Mouse (Mus musculus) Patski (cell line): Measurements from ENCODE around the gene Rap2a. TPM values are rescaled to one million over a fixed set of nuclear protein-coding genes. Genes with fewer than 3 reads are reported as not detected.

Experiments used
- ATAC-seq: fragments of 100-300 bp; one replicate; pipeline ENCODE4 v1.8.0; 2021
- CTCF ChIA-PET: fragments of 350-600 bp; sonication (Branson Sonifier 250); formaldehyde crosslinking; loops from one replicate; lab custom pipeline; 2022; ENCODE audit warnings: inconsistent platforms; lab: Charles Lee
- POLR2A ChIA-PET: fragments of 350-600 bp; sonication (Branson Sonifier 250); formaldehyde crosslinking; loops from one replicate; lab custom pipeline; 2022; ENCODE audit warnings: antibody characterized with exemption, inconsistent platforms; lab: Charles Lee
- DNase-seq: peaks from one replicate; pipeline ENCODE4 v3.0.0-alpha.2; 2011; ENCODE audit warnings: low read depth, low spot score
- H3K27me3 ChIP-seq: fragments of 371-371 bp; one replicate; pipeline ENCODE4 v1.5.1; 2021
- CTCF ChIP-seq: fragments of 100-300 bp; IDR thresholded peaks from one replicate; pipeline ENCODE4 v1.5.1; 2021
- in situ Hi-C: fragments of 300-500 bp; cut with MboI; formaldehyde crosslinking; loops from 3 replicates; pipeline ENCODE4 v1.11.1; 2018; ENCODE audit warnings: low pct_unique_long_range_greater_than_20kb, mixed read lengths
- polyA plus RNA-seq: library from polyadenylated mRNA; unstranded; gene quantifications from one replicate; pipeline ENCODE4 v1.2.3, GENCODE M21; 2021

Rap2a gene
- polyA plus RNA-seq, 1 experiment from 2014 or later, result 9.5 TPM

GRCm38 (mm10) chr14:120511821-120512220 lies 33.6 kb downstream of the Rap2a start:
- DNase-seq, result no peak
- TF ChIP-seq CTCF, result no peak
- in situ Hi-C loops, result no loop called here
- POLR2A ChIA-PET, result no interaction called here
- CTCF ChIA-PET, result no interaction called here
- no peak for ATAC-seq
- no peaks in the 10 kb centered on the region for H3K27me3 ChIP-seq

GRCm38 (mm10) chr14:120514821-120515271 lies 36.6 kb downstream of the Rap2a start:
- in situ Hi-C loops, result no loop called here
- DNase-seq (no peak), ATAC-seq (peak; percentile 91)
- no peaks in the 10 kb centered on the region for H3K27me3 ChIP-seq
- no peak for TF ChIP-seq CTCF
- POLR2A ChIA-PET, result no interaction called here
- CTCF ChIA-PET, result interaction anchor here (0.7 to 1.0 kb wide), 2 partner anchors 11 to 63 kb away, joined by 3 to 4 read pairs; no protein-coding TSS in a partner anchor

DNA sequence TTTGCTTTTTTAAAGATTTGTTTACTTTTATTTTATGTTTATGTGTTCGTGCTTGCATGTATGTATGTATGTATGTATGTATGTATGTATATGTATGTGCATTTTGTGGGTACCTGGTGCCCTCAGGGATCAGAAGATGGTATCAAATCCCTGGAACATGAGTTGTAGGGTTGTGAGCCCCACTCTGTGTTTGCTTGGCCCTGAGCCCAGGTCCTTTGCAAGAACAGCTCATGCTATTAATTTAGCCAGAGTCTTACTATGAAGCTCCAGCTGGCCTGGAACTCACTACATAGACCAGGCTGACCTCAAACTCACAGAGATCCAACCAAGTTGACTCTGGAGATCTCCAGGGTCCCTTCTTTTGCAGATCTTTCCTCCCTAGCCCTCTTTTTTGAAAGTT lies 37.1 kb downstream of the Rap2a start:
- no peaks in the 10 kb centered on the region for H3K27me3 ChIP-seq
- ChIA-PET CTCF (interaction anchor here (1.0 kb wide), 1 partner anchor 12 kb away, joined by 3 read pairs; no protein-coding TSS in a partner anchor), POLR2A (no interaction called here)
- no peak for ATAC-seq
- in situ Hi-C loops, result no loop called here
- DNase-seq, result no peak
- TF ChIP-seq CTCF, result no peak

DNA sequence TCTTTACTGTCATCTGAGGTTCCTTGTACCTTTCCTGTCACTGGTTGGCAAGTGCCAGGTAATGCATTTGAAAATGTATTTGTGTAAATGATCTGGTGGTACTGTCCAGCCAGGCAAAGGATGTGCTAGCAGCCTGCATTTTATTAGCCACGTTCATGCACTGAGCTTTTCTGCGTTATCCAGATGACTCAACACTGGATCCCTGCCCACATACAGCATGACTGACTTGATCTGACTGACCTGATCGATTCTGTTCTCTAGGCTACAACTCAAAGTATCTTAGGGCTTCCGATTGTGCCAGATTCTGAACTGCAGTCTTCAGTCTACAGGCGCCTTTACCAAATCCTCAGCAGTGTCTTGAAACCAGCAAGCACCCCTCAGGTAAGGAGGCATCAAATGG lies 40.5 kb downstream of the Rap2a start:
- in situ Hi-C loops, result no loop called here
- CTCF ChIA-PET, result no interaction called here
- ATAC-seq (no peak), DNase-seq (no peak)
- no peak for TF ChIP-seq CTCF
- H3K27me3 ChIP-seq, result no peaks in the 10 kb centered on the region
- POLR2A ChIA-PET, result no interaction called here

DNA sequence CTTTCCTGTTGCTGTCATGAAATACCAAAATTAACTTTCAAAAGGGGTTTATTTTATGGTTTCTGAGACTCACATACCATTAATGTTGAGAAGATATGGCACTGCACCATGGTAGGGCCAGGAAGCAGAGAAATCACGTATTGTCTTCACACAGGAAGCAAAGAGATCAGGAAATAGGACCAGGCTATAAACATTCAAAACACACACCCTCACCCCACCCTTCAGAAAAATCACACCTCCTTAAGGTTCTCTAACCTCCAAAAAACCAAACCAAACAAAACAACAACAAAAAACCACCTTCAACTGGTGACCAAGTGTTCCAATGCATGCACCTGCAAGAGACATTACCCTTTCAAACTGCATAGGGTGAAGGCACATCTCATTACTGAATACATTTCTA lies 41.7 kb downstream of the Rap2a start:
- DNase-seq (no peak), ATAC-seq (no peak)
- ChIA-PET POLR2A (no interaction called here), CTCF (no interaction called here)
- TF ChIP-seq CTCF, result no peak
- H3K27me3 ChIP-seq, result no peaks in the 10 kb centered on the region
- in situ Hi-C loops, result no loop called here

DNA sequence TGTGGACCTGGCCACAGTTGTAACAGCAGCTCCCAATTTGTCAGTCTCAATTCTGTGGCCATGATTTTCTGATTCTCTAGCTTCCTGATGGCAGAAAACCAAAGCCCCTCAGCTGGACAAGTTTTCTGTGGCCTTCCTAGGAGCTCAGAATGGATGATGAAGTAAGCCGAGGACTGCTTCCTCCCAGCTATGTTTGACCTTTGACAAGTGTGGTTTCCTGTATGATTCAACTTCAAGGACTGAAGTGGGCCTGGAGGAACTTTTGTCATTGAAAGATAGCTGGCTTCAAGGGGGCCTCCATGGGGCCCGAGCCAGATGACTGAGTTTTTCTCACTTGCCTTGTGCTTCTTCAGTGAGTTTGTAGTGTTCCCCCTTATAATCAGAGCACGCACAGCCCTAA lies 42.6 kb downstream of the Rap2a start:
- ATAC-seq, result no peak
- ChIA-PET CTCF (no interaction called here), POLR2A (no interaction called here)
- DNase-seq, result no peak
- no peaks in the 10 kb centered on the region for H3K27me3 ChIP-seq
- in situ Hi-C loops, result no loop called here
- no peak for TF ChIP-seq CTCF

DNA sequence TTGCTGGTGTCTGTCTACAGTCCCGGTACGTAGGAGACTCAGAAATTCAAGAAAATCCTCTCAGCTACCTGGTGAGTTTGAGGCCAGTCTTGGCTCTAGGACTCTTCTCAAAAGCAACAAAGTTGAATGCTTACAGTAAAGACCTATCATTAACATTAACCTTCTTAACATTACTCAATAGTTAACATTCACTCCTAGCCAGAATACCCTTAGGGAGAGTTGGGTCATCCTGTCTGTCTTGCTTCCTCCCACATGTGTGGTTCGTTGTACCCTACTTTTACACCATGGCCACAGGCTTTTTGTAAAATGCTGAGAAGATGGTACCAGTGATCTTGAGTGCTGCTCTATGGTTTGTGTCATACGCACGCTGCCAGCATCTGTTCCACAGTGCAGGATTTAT lies 45.1 kb downstream of the Rap2a start:
- ATAC-seq, result peak; percentile 26
- in situ Hi-C loops, result no loop called here
- ChIA-PET CTCF (no interaction called here), POLR2A (no interaction called here)
- no peak for TF ChIP-seq CTCF
- no peaks in the 10 kb centered on the region for H3K27me3 ChIP-seq
- DNase-seq, result no peak

DNA sequence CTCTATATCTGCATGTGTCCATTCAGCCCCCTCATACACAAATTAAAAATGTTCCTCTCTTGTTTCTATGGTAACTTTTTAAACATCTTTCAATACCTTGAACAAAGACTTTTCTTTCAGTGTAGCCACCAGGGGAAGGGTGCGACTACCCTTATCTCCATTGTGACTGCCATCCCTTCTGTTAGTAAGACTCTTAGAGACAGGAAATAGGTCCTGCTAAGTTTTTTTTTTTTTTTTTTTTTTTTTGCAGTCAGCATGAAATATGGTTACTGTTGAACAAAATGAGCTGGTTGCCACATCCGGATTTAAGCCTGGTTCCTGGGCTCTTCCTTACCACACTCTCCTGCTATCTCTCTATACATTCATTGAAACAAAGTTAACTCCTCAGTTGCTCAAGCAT lies 47.4 kb downstream of the Rap2a start:
- ATAC-seq, result no peak
- no peak for DNase-seq
- POLR2A ChIA-PET, result interaction anchor here (0.6 kb wide), 1 partner anchor 250 kb away, joined by 6 read pairs; the partner anchor contains the start of gene Mbnl2
- H3K27me3 ChIP-seq, result no peaks in the 10 kb centered on the region
- no peak for TF ChIP-seq CTCF
- CTCF ChIA-PET, result no interaction called here
- in situ Hi-C loops, result no loop called here

GRCm38 (mm10) chr14:120533301-120533700 lies 55.1 kb downstream of the Rap2a start:
- CTCF ChIA-PET, result interaction anchor here (1.1 kb wide), 1 partner anchor 57 kb away, joined by 3 read pairs; no protein-coding TSS in a partner anchor
- ATAC-seq (no peak), DNase-seq (no peak)
- POLR2A ChIA-PET, result no interaction called here
- no peaks in the 10 kb centered on the region for H3K27me3 ChIP-seq
- TF ChIP-seq CTCF, result no peak
- in situ Hi-C loops, result no loop called here

GRCm38 (mm10) chr14:120534841-120535271 lies 56.6 kb downstream of the Rap2a start:
- no peaks in the 10 kb centered on the region for H3K27me3 ChIP-seq
- ChIA-PET POLR2A (interaction anchor here (0.7 kb wide), 1 partner anchor 56 kb away, joined by 3 read pairs; no protein-coding TSS in a partner anchor), CTCF (no interaction called here)
- ATAC-seq, result no peak
- in situ Hi-C loops, result no loop called here
- DNase-seq, result no peak
- no peak for TF ChIP-seq CTCF

- ATAC-seq (no peak), DNase-seq (no peak)
- ChIA-PET CTCF (no interaction called here), POLR2A (interaction anchor here (0.7 kb wide), 1 partner anchor 56 kb away, joined by 3 read pairs; no protein-coding TSS in a partner anchor)
- no peak for TF ChIP-seq CTCF
- no peaks in the 10 kb centered on the region for H3K27me3 ChIP-seq
- in situ Hi-C loops, result no loop called here
Measured at GRCm38 (mm10) chr14:120535446-120535845, 57.2 kb downstream of the Rap2a start.

GRCm38 (mm10) chr14:120535924-120536323 lies 57.7 kb downstream of the Rap2a start:
- no peak for DNase-seq

More at GRCm38 (mm10) chr14:120535924-120536323, 57.7 kb downstream of the Rap2a start:
- in situ Hi-C loops, result no loop called here
- H3K27me3 ChIP-seq, result no peaks in the 10 kb centered on the region
- CTCF ChIA-PET, result no interaction called here
- ATAC-seq, result no peak
- POLR2A ChIA-PET, result no interaction called here
- TF ChIP-seq CTCF, result no peak
